Mouse (Mus musculus): Measurements from ENCODE around the gene Slc25a21. TPM values are rescaled to one million over a fixed set of nuclear protein-coding genes. Genes with fewer than 3 reads are reported as not detected.

The Slc25a21 gene
- total and polyA plus RNA-seq, 2 experiments, result 3.6 to 13.9 TPM

DNA sequence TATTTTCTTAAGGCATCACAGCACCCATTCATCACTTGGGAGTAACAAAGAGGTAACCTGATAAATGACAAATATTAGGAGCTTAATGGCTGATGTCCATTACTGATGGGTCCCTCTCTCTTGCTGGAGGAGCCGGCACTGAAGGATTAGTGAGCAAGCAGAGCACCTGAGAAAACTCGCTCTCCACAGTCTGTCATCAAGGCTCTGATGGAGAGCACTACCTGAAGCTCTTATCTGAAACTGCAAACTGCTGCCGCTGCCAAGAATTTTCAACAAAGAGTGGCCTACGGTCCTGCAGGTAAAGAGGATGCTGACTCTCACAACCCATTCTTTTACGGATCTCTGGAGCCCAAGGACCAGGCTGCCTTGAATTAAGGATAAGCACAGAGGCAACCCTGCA lies 372.6 kb downstream of the Slc25a21 start:
- DNase-seq (ENCODE audit: extremely low read depth, low read depth, low spot score), result no peak
- H3K36me3 ChIP-seq (ENCODE audit: control insufficient read depth, insufficient read depth, low read length), result no peaks in the 10 kb centered on the region

GRCm38 (mm10) chr12:56822122-56822521 lies 375.1 kb downstream of the Slc25a21 start:
- DNase-seq (ENCODE audit: extremely low read depth, low read depth, low spot score), result no peak
- H3K4me1 ChIP-seq (ENCODE audit: control insufficient read depth, insufficient read depth, low read length), result no peaks in the 10 kb centered on the region
- no peak overlapping the region for H3K9ac ChIP-seq (ENCODE audit: low read depth, low read length)
- no peak overlapping the region for H3K4me3 ChIP-seq (ENCODE audit: insufficient read depth, low read depth, low read length)
- H3K27me3 ChIP-seq (ENCODE audit: control insufficient read depth, insufficient read depth, low read length), result no peaks in the 10 kb centered on the region
- no peaks in the 10 kb centered on the region for H3K79me2 ChIP-seq (ENCODE audit: control insufficient read depth, insufficient read depth, low read length)
- no peak for TF ChIP-seq CTCF (IDR thresholded peaks at IDR 0.05; ENCODE audit: low read depth, low read length)
- no peak for TF ChIP-seq POLR2A (IDR thresholded peaks at IDR 0.05; ENCODE audit: extremely low read depth, insufficient read depth, low read length)
- H3K36me3 ChIP-seq (ENCODE audit: control insufficient read depth, insufficient read depth, low read length), result no peaks in the 10 kb centered on the region
- H3K27ac ChIP-seq (replicated peaks; ENCODE audit: insufficient read depth, low read depth, low read length), result no peak overlapping the region
- 82% methylated on average over 2 of the region's 2 CpGs for WGBS

More for the DNA sequence above, 372.6 kb downstream of the Slc25a21 start:
- no peaks in the 10 kb centered on the region for H3K4me1 ChIP-seq (ENCODE audit: control insufficient read depth, insufficient read depth, low read length)
- WGBS, result 47% methylated on average over 5 of the region's 5 CpGs
- no peak overlapping the region for H3K27ac ChIP-seq (replicated peaks; ENCODE audit: insufficient read depth, low read depth, low read length)
- TF ChIP-seq POLR2A (IDR thresholded peaks at IDR 0.05; ENCODE audit: extremely low read depth, insufficient read depth, low read length), result no peak
- no peak for TF ChIP-seq CTCF (IDR thresholded peaks at IDR 0.05; ENCODE audit: low read depth, low read length)
- no peaks in the 10 kb centered on the region for H3K27me3 ChIP-seq (ENCODE audit: control insufficient read depth, insufficient read depth, low read length)
- H3K4me3 ChIP-seq (ENCODE audit: insufficient read depth, low read depth, low read length), result no peak overlapping the region
- no peak overlapping the region for H3K9ac ChIP-seq (ENCODE audit: low read depth, low read length)
- no peaks in the 10 kb centered on the region for H3K79me2 ChIP-seq (ENCODE audit: control insufficient read depth, insufficient read depth, low read length)

DNA sequence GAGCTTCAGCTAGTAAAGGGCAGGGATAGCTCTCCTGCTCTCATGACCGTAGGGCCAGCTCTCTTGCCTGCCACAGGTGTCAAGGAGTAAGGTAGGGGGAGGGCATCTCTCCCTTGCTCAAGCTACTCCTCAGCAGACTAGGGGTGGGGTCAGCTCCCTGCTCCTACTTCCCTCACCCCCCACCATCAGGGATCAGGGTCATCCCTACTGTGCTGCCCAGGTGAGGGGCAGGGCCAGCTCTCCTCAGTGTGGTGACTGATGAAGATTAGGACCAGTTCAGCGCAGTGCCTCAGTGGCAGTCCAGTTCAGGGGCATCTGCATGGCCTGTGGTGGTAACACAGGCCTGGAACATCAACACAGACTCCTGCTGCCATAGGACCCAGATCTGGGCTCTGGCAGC lies 376.7 kb downstream of the Slc25a21 start:
- no peak overlapping the region for H3K27ac ChIP-seq (replicated peaks; ENCODE audit: insufficient read depth, low read depth, low read length)
- no peak overlapping the region for H3K9ac ChIP-seq (ENCODE audit: low read depth, low read length)
- H3K79me2 ChIP-seq (ENCODE audit: control insufficient read depth, insufficient read depth, low read length), result no peaks in the 10 kb centered on the region
- no peak for DNase-seq (ENCODE audit: extremely low read depth, low read depth, low spot score)
- no peak overlapping the region for H3K4me3 ChIP-seq (ENCODE audit: insufficient read depth, low read depth, low read length)
- H3K4me1 ChIP-seq (ENCODE audit: control insufficient read depth, insufficient read depth, low read length), result no peaks in the 10 kb centered on the region; the same call in 1 of the 2 replicates
- 77% methylated on average over 2 of the region's 2 CpGs for WGBS
- no peaks in the 10 kb centered on the region for H3K36me3 ChIP-seq (ENCODE audit: control insufficient read depth, insufficient read depth, low read length)
- H3K27me3 ChIP-seq (ENCODE audit: control insufficient read depth, insufficient read depth, low read length), result no peaks in the 10 kb centered on the region
- TF ChIP-seq POLR2A (IDR thresholded peaks at IDR 0.05; ENCODE audit: extremely low read depth, insufficient read depth, low read length) (no peak), CTCF (IDR thresholded peaks at IDR 0.05; ENCODE audit: low read depth, low read length) (no peak)

GRCm38 (mm10) chr12:56807483-56807882 lies 389.8 kb downstream of the Slc25a21 start:
- Histone ChIP-seq H3K4me3 (ENCODE audit: insufficient read depth, low read depth, low read length) (no peak overlapping the region), H3K36me3 (ENCODE audit: control insufficient read depth, insufficient read depth, low read length) (no peaks in the 10 kb centered on the region), H3K27me3 (ENCODE audit: control insufficient read depth, insufficient read depth, low read length) (no peaks in the 10 kb centered on the region), H3K4me1 (ENCODE audit: control insufficient read depth, insufficient read depth, low read length) (no peaks in the 10 kb centered on the region), H3K9ac (ENCODE audit: low read depth, low read length) (no peak overlapping the region), H3K79me2 (ENCODE audit: control insufficient read depth, insufficient read depth, low read length) (no peaks in the 10 kb centered on the region), H3K27ac (replicated peaks; ENCODE audit: insufficient read depth, low read depth, low read length) (no peak overlapping the region)
- no peak for DNase-seq (ENCODE audit: extremely low read depth, low read depth, low spot score)
- WGBS, result 70% methylated on average over 2 of the region's 2 CpGs
- TF ChIP-seq CTCF (IDR thresholded peaks at IDR 0.05; ENCODE audit: low read depth, low read length), result no peak
- no peak for TF ChIP-seq POLR2A (IDR thresholded peaks at IDR 0.05; ENCODE audit: extremely low read depth, insufficient read depth, low read length)

DNA sequence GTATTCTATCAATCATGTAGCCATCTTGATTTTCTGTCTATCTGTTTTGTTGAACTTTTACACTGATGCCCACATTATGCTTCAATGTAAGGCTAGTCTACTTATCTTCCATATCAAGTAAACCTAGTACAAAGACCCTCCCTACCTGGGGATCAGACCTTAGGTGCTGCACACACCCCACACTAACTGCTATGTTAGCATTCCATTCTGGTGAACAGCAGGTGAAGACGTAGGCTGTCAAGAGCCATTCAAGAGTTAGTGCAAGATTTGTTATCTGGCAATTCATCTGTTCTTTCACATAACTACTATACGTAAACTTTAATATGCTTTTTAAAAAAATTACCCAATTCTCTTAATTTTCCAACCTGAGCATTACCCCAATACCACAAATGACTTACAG lies 390.2 kb downstream of the Slc25a21 start:
- Histone ChIP-seq H3K27ac (replicated peaks; ENCODE audit: insufficient read depth, low read depth, low read length) (no peak overlapping the region), H3K79me2 (ENCODE audit: control insufficient read depth, insufficient read depth, low read length) (no peaks in the 10 kb centered on the region), H3K27me3 (ENCODE audit: control insufficient read depth, insufficient read depth, low read length) (no peaks in the 10 kb centered on the region), H3K4me3 (ENCODE audit: insufficient read depth, low read depth, low read length) (no peak overlapping the region), H3K36me3 (ENCODE audit: control insufficient read depth, insufficient read depth, low read length) (no peaks in the 10 kb centered on the region), H3K9ac (ENCODE audit: low read depth, low read length) (no peak overlapping the region), H3K4me1 (ENCODE audit: control insufficient read depth, insufficient read depth, low read length) (no peaks in the 10 kb centered on the region)
- WGBS, result 93% methylated on average over 2 of the region's 2 CpGs
- TF ChIP-seq POLR2A (IDR thresholded peaks at IDR 0.05; ENCODE audit: extremely low read depth, insufficient read depth, low read length), result no peak
- TF ChIP-seq CTCF (IDR thresholded peaks at IDR 0.05; ENCODE audit: low read depth, low read length), result no peak
- DNase-seq (ENCODE audit: extremely low read depth, low read depth, low spot score), result no peak

GRCm38 (mm10) chr12:56804487-56804886 lies 392.8 kb downstream of the Slc25a21 start:
- whole genome bisulfite sequencing, result 76% methylated on average over 3 of the region's 3 CpGs
- Histone ChIP-seq H3K36me3 (ENCODE audit: control insufficient read depth, insufficient read depth, low read length) (no peaks in the 10 kb centered on the region), H3K4me1 (ENCODE audit: control insufficient read depth, insufficient read depth, low read length) (no peaks in the 10 kb centered on the region), H3K27me3 (ENCODE audit: control insufficient read depth, insufficient read depth, low read length) (no peaks in the 10 kb centered on the region), H3K79me2 (ENCODE audit: control insufficient read depth, insufficient read depth, low read length) (no peaks in the 10 kb centered on the region), H3K27ac (replicated peaks; ENCODE audit: insufficient read depth, low read depth, low read length) (no peak overlapping the region), H3K4me3 (ENCODE audit: insufficient read depth, low read depth, low read length) (no peak overlapping the region), H3K9ac (ENCODE audit: low read depth, low read length) (no peak overlapping the region)
- TF ChIP-seq POLR2A (IDR thresholded peaks at IDR 0.05; ENCODE audit: extremely low read depth, insufficient read depth, low read length) (no peak), CTCF (IDR thresholded peaks at IDR 0.05; ENCODE audit: low read depth, low read length) (no peak)
- DNase-seq (ENCODE audit: extremely low read depth, low read depth, low spot score), result no peak
